Mouse (Mus musculus) limb, embryonic 14.5 days (tissue): ENCODE measurements around the gene Gm49387. TPM values are rescaled to one million over a fixed set of nuclear protein-coding genes. Genes with fewer than 3 reads are reported as not detected.

Experiments
- ATAC-seq: fragments of 200-750 bp; cut with Nextera tagmentation; 2 replicates; pipeline ENCODE4 v1.8.0; 2017; ENCODE audit warnings: low read depth, moderate number of reproducible peaks, moderate TSS enrichment; ENCODE audit not compliant: low FRiP score
- DNase-seq: peaks from one replicate; pipeline ENCODE4 v3.0.0-alpha.2; 2015; ENCODE audit warnings: low spot score
- H3K27ac ChIP-seq: fragments of 300-500 bp; sonication (generic); replicated peaks from 2 replicates; pipeline ENCODE4 v1.5.1; 2014; ENCODE audit warnings: low read depth, mild to moderate bottlenecking, low read length, moderate library complexity, mixed read lengths
- H3K27me3 ChIP-seq: fragments of 300-500 bp; sonication (generic); 2 replicates; pipeline ENCODE4 v1.6.1; 2014; ENCODE audit warnings: low read length, mixed read lengths; ENCODE audit not compliant: control insufficient read depth, insufficient read depth
- H3K36me3 ChIP-seq: fragments of 300-500 bp; sonication (generic); 2 replicates; pipeline ENCODE4 v1.6.1; 2014; ENCODE audit warnings: mild to moderate bottlenecking, low read length, moderate library complexity, mixed read lengths; ENCODE audit not compliant: control insufficient read depth, insufficient read depth
- H3K4me1 ChIP-seq: fragments of 300-500 bp; sonication (generic); 2 replicates; pipeline ENCODE4 v1.6.1; 2014; ENCODE audit warnings: antibody characterized with exemption, low read length, mixed read lengths; ENCODE audit not compliant: control insufficient read depth, insufficient read depth
- H3K4me2 ChIP-seq: fragments of 300-500 bp; sonication (generic); replicated peaks from 2 replicates; pipeline ENCODE4 v1.6.1; 2014; ENCODE audit warnings: low read depth, mild to moderate bottlenecking, low read length, moderate library complexity; ENCODE audit not compliant: severe bottlenecking
- H3K4me3 ChIP-seq: fragments of 300-500 bp; sonication (generic); replicated peaks from 2 replicates; pipeline ENCODE4 v1.5.1; 2014; ENCODE audit warnings: low read length
- H3K9ac ChIP-seq: fragments of 300-500 bp; sonication (generic); 2 replicates; pipeline ENCODE4 v1.6.1; 2014; ENCODE audit warnings: mild to moderate bottlenecking, low read depth, low read length, moderate library complexity; ENCODE audit not compliant: severe bottlenecking
- H3K9me3 ChIP-seq: fragments of 300-500 bp; sonication (generic); 2 replicates; pipeline ENCODE4 v1.6.1; 2016; ENCODE audit warnings: low read length; ENCODE audit not compliant: control insufficient read depth
- POLR2A ChIP-seq: fragments of 200-500 bp; IDR thresholded peaks from 2 replicates; pipeline ENCODE4 v1.8.0; 2012; ENCODE audit warnings: inconsistent platforms, mild to moderate bottlenecking, moderate library complexity, borderline replicate concordance; ENCODE audit not compliant: insufficient read depth, insufficient read length; ENCODE audit errors: extremely low read depth
- WGBS: fragments of 180-500 bp; shearing (Covaris S2); extraction: QIAGEN DNeasy Blood & Tissue Kit; methylation state at CpG from one replicate; pipeline ENCODE4 v1.1.7; 2014; 5-methylcytosine and 5-hydroxymethylcytosine counted together
- polyA plus RNA-seq, 2 experiments: library from polyadenylated mRNA; depleted of rRNA in 1 of 2; stranded (reverse) in 1 of 2; unstranded in 1 of 2; fragments of >200 nt; fragmentation: Nextera tagmentation in 1 of 2; extraction: Ambion mirVana in 1 of 2; gene quantifications; 2 replicates each; pipeline versions ENCODE4 v1.2.1 to v1.2.3; 2012 to 2014

Gene Gm49387
- polyA plus RNA-seq, 2 experiments, result 3.0 TPM; not detected in 1

- Histone ChIP-seq H3K27me3 (no peaks in the 10 kb centered on the region), H3K27ac (no peak overlapping the region), H3K36me3 (no peaks in the 10 kb centered on the region), H3K4me3 (no peak overlapping the region), H3K4me2 (no peak overlapping the region), H3K9ac (no peak overlapping the region), H3K9me3 (no peaks in the 10 kb centered on the region), H3K4me1 (peaks cover 4% of the 10 kb centered on the region)
- DNase-seq (no peak), ATAC-seq (no peak)
- TF ChIP-seq POLR2A, result no peak
- WGBS, result 70% methylated on average over 3 of the region's 3 CpGs
Observed at GRCm38 (mm10) chr14:31532656-31533055, 108.0 kb downstream of the Gm49387 start.

GRCm38 (mm10) chr14:31531506-31532148, 109.1 kb downstream of the Gm49387 start:
- Histone ChIP-seq H3K27me3 (no peaks in the 10 kb centered on the region), H3K4me1 (peaks cover 4% of the 10 kb centered on the region), H3K9me3 (no peaks in the 10 kb centered on the region), H3K4me2 (no peak overlapping the region), H3K9ac (no peak overlapping the region), H3K27ac (0 out of 2 replicates have a peak overlapping the region, but pooled peaks have one; percentile 26), H3K4me3 (no peak overlapping the region), H3K36me3 (no peaks in the 10 kb centered on the region)
- TF ChIP-seq POLR2A, result no peak
- 52% methylated on average over 12 of the region's 12 CpGs for WGBS
- ATAC-seq, result no peak
- no peak for DNase-seq

GRCm38 (mm10) chr14:31530847-31531246, 109.8 kb downstream of the Gm49387 start:
- ATAC-seq, result no peak
- Histone ChIP-seq H3K4me1 (peaks cover 4% of the 10 kb centered on the region), H3K27me3 (no peaks in the 10 kb centered on the region)

GRCm38 (mm10) chr14:31525040-31525810, 115.5 kb downstream of the Gm49387 start:
- DNase-seq, result no peak
- Histone ChIP-seq H3K4me3 (no peak overlapping the region), H3K9ac (no peak overlapping the region), H3K4me2 (no peak overlapping the region), H3K27me3 (no peaks in the 10 kb centered on the region), H3K9me3 (no peaks in the 10 kb centered on the region), H3K4me1 (no peaks in the 10 kb centered on the region), H3K27ac (no peak overlapping the region), H3K36me3 (no peaks in the 10 kb centered on the region)
- no peak for ATAC-seq
- no peak for TF ChIP-seq POLR2A
- 73% methylated on average over 7 of the region's 7 CpGs for WGBS

More at GRCm38 (mm10) chr14:31530847-31531246, 109.8 kb downstream of the Gm49387 start:
- no peak for DNase-seq
- 88% methylated on average over 4 of the region's 4 CpGs for WGBS
- no peak for TF ChIP-seq POLR2A
- Histone ChIP-seq H3K36me3 (no peaks in the 10 kb centered on the region), H3K27ac (no peak overlapping the region), H3K4me2 (no peak overlapping the region), H3K9me3 (no peaks in the 10 kb centered on the region), H3K4me3 (no peak overlapping the region), H3K9ac (no peak overlapping the region)

GRCm38 (mm10) chr14:31521318-31521717, 119.4 kb downstream of the Gm49387 start:
- H3K9me3 ChIP-seq, result no peaks in the 10 kb centered on the region
- ATAC-seq, result no peak
- H3K4me3 ChIP-seq, result no peak overlapping the region
- no peaks in the 10 kb centered on the region for H3K4me1 ChIP-seq
- WGBS, result 58% methylated on average over 2 of the region's 2 CpGs
- no peak for TF ChIP-seq POLR2A
- no peak for DNase-seq
- no peak overlapping the region for H3K4me2 ChIP-seq
- no peaks in the 10 kb centered on the region for H3K27me3 ChIP-seq
- H3K27ac ChIP-seq, result no peak overlapping the region
- no peaks in the 10 kb centered on the region for H3K36me3 ChIP-seq
- no peak overlapping the region for H3K9ac ChIP-seq
